Mouse (Mus musculus): ENCODE results near the gene Tmem233.

Gene Tmem233

DNA sequence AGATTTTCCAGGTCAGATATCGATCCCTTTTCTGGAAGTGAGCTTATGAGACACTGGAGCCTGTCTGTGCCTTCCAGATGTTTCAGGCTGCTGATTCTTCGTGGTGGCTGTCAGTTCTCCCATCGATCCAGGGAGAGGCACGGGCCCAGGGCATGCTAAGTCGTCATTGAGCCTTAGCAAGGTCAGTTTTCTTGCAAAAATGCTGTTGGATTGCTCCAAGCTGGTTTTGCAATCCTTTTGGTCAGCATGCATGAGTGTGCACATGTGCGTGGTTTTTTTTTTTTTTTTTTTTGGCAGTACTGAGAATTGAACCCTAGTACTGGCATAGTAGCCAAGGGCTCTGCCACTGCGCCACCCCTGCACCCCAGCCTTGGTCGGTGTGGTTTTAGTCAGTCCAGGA lies 79.9 kb downstream of the Tmem233 start:
- no peak for DNase-seq

DNA sequence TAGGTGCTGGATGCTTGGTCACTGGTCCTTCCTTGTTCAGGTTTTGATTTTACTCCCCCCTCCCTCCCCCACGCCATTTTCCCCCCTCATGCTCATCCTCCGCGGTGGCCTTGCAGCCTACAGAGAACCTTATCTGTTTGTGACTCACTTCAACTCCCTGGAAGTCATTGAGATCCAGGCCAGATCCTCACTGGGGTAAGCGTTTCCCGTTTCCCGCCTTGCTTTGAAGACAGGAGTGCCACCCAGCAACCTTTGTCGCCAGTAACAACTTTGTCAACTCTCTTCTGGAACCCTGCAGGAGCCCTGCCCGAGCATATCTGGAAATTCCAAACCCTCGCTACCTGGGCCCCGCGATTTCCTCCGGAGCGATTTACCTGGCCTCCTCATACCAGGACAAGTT lies 85.7 kb downstream of the Tmem233 start:
- no peak for DNase-seq

DNA sequence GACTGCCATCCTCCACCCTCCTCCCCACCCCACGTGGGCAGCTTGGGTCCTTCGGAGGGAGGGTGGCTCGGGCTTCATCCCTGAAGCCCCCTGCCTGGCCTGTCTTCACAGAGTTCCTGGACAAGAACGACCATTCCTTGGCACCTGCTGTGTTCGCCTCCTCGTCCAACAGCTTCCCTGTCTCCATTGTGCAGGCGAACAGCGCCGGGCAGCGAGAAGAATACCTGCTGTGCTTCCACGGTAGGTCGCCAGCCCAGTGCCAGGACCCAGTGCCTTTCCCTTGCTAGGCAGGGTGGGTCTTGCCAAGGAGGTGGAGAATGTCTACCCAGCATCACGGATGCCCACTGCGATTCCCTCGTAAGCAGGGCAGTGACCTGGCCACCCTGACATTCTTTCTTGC lies 88.9 kb downstream of the Tmem233 start:
- DNase-seq = no peak

DNA sequence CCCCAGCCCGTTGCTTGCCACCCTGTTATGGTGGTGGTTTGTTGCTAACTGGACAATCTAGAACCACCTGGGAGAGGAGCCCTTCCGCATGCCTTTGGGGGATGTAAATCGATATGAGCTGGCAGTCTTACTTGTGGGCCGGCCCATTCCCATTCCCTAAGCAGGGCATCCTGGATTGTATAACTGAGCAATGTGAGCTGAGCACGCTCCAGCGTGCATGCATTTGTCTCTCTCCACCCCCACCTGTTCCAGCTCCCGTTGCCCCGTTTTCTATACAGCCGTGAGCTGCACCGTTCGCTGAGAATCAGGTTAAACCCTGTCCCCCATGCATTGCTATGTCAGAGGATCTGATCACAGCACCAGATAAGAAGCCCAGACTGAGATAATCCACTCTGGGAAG lies 91.3 kb downstream of the Tmem233 start:
- DNase-seq = no peak
